Mouse (Mus musculus) spleen, postnatal 0 days (tissue): ENCODE measurements around the gene Vmn1r200. TPM values are rescaled to one million over a fixed set of nuclear protein-coding genes. Genes with fewer than 3 reads are reported as not detected.

ENCODE experiments used
- polyA plus RNA-seq: library from polyadenylated mRNA; unstranded; fragments of >200 nt; fragmentation: Nextera tagmentation; extraction: Ambion mirVana; gene quantifications from 2 replicates; pipeline ENCODE4 v1.2.1, GENCODE M21; 2015

Gene Vmn1r200
- polyA plus RNA-seq, result not detected in 2 replicates

DNA sequence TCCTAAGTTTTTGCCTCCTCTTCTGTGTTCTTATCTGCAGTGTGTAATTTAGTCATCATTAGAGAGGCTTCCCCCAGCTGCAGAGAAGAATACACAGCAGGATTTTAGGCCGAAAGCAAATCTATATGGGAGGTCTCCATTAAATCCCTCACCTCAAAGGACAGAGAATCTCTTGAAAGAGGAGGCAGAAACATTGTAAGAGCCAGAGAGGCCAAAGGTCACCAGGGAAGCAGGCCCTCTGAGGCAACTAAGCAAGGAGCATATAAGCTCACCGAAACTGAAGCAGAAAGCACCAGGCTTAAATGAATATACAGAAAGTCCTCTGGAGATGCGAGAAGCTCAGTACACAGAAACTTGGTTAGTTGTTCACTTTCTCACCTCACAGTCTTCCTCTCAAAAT, at the start of gene Vmn1r200:
Vmn1r200 (plus strand) TSS at position 301 of the 400 bp plus-strand sequence.

DNA sequence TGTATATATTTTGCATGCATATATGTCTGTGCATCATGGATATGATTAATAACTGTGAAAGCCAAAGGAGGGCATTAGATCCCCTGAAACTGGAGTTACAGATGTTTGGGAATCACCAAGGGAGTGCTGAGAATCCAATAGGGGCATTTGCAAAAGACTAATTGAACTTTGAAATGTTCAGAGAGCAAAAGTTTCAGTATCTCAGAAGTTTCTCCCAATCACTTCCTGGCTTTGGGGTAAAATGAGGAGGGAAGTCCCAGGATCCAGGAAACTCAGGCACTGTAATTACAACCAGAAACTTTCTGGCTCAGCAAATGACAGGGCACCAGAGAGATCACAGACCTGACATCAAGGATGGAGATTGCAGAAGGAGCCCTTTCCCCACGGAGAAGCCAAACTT, 40.1 kb upstream of the Vmn1r200 start, which contains the start of gene Vmn1r198:
Vmn1r198 (plus strand) TSS at position 301 of the 400 bp plus-strand sequence.

DNA sequence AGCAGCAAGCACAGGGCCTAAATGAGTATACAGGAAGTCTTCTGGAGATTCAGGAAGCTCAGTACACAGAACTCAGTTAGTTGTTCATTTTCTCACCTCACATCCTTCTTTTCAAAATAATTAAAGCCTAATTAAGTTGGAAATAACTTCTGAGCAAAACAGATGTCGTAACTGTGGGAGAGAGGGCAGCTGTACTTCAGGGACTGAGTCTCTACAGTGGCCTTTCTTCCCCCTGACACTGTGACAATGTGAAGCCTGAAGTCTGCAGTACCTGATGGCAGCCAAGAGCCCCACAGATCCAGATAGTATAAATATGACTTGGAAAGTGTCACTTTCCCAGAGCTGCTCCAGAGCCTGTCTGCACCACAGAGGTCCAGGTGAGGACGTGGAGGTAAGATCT, 10.7 kb upstream of the Vmn1r200 start, which contains the start of gene Vmn1r199:
Vmn1r199 (plus strand) TSS at position 301 of the 400 bp plus-strand sequence.

Other genes starting within 250 kb of the Vmn1r200 start
- not detected in 2 replicates for gene Vmn1r191, start 206.4 kb upstream of the Vmn1r200 start, polyA plus RNA-seq
- not detected in 2 replicates for gene Vmn1r192, start 199.2 kb upstream of the Vmn1r200 start, polyA plus RNA-seq
- not detected in 2 replicates for gene Vmn1r193, start 167.2 kb upstream of the Vmn1r200 start, polyA plus RNA-seq
- gene Vmn1r194, start 146.2 kb upstream of the Vmn1r200 start, polyA plus RNA-seq, result not detected in 2 replicates
- not detected in 2 replicates for gene Vmn1r195, start 119.9 kb upstream of the Vmn1r200 start, polyA plus RNA-seq
- gene Vmn1r196, start 100.5 kb upstream of the Vmn1r200 start, polyA plus RNA-seq, result not detected in 2 replicates
- not detected in 2 replicates for gene Vmn1r197, start 65.8 kb upstream of the Vmn1r200 start, polyA plus RNA-seq
- gene Vmn1r198, start 40.0 kb upstream of the Vmn1r200 start, polyA plus RNA-seq, result not detected in 2 replicates
- gene Vmn1r199, start 10.6 kb upstream of the Vmn1r200 start, polyA plus RNA-seq, result not detected in 2 replicates
- not detected in 2 replicates for gene Vmn1r201, start 81.5 kb downstream of the Vmn1r200 start, polyA plus RNA-seq
- not detected in 2 replicates for gene Vmn1r202, start 115.0 kb downstream of the Vmn1r200 start, polyA plus RNA-seq
- not detected in 2 replicates for gene Vmn1r203, start 127.7 kb downstream of the Vmn1r200 start, polyA plus RNA-seq
- not detected in 2 replicates for gene Vmn1r204, start 162.8 kb downstream of the Vmn1r200 start, polyA plus RNA-seq
- gene Vmn1r205, start 202.6 kb downstream of the Vmn1r200 start, polyA plus RNA-seq, result not detected in 2 replicates
- gene Vmn1r206, start 233.9 kb downstream of the Vmn1r200 start, polyA plus RNA-seq, result not detected in 2 replicates